Mouse (Mus musculus) MEL (cell line): Measurements from ENCODE around the gene Auts2. TPM values are rescaled to one million over a fixed set of nuclear protein-coding genes. Genes with fewer than 3 reads are reported as not detected.

ENCODE experiments used
- DNase-seq: peaks from one replicate; pipeline ENCODE4 v3.0.0; 2011; ENCODE audit warnings: low read depth, low spot score
- H3K27ac ChIP-seq: 2 replicates; pipeline ENCODE4 v1.5.1; 2012; ENCODE audit warnings: low read depth, mild to moderate bottlenecking, control low read depth, low read length, moderate library complexity; ENCODE audit not compliant: control insufficient read depth
- H3K27me3 ChIP-seq, 2 experiments: fragments of 150-350 bp in 1 of 2; sonication (generic) in 1 of 2; 2 replicates each; pipeline ENCODE4 v1.6.1; 2012; ENCODE audit warnings: low read length in 2 of 2, mild to moderate bottlenecking in 2 of 2, improper control_type of control experiment in 1 of 2, moderate library complexity in 1 of 2; ENCODE audit not compliant: insufficient read depth in 2 of 2, control insufficient read depth in 1 of 2
- H3K36me3 ChIP-seq, 2 experiments: 2 replicates each; pipeline ENCODE4 v1.6.1; 2012 to 2014; ENCODE audit warnings: low read length in 2 of 2, improper control_type of control experiment in 1 of 2, inconsistent platforms in 1 of 2, mild to moderate bottlenecking in 1 of 2; ENCODE audit not compliant: insufficient read depth in 2 of 2, control insufficient read depth in 1 of 2
- H3K4me1 ChIP-seq, 2 experiments: fragments of 150-350 bp in 1 of 2; sonication (generic) in 1 of 2; 2 replicates each; pipeline ENCODE4 v1.6.1; 2012; ENCODE audit warnings: low read length in 2 of 2, improper control_type of control experiment in 1 of 2, mild to moderate bottlenecking in 1 of 2; ENCODE audit not compliant: insufficient read depth in 2 of 2, control insufficient read depth in 1 of 2
- H3K4me3 ChIP-seq, 2 experiments: fragments of 150-350 bp in 1 of 2; sonication (generic) in 1 of 2; 2 replicates each; pipeline ENCODE4 v1.5.1; 2012; ENCODE audit warnings: low read depth in 2 of 2, low read length in 2 of 2, mild to moderate bottlenecking in 2 of 2, moderate library complexity in 2 of 2, control low read depth in 1 of 2, improper control_type of control experiment in 1 of 2; ENCODE audit not compliant: control insufficient read depth in 1 of 2, insufficient read depth in 1 of 2
- H3K79me2 ChIP-seq: 2 replicates; pipeline ENCODE4 v1.6.1; 2012; ENCODE audit warnings: mild to moderate bottlenecking, low read length, moderate library complexity; ENCODE audit not compliant: control insufficient read depth, poor library complexity, insufficient read depth
- H3K9ac ChIP-seq: 2 replicates; pipeline ENCODE4 v1.6.1; 2012; ENCODE audit warnings: low read depth, mild to moderate bottlenecking, control low read depth, low read length, moderate library complexity; ENCODE audit not compliant: control insufficient read depth, poor library complexity, severe bottlenecking
- H3K9me3 ChIP-seq: fragments of 150-350 bp; sonication (generic); replicated peaks from 2 replicates; pipeline ENCODE4 v1.6.1; 2012; ENCODE audit warnings: mild to moderate bottlenecking, low read length, improper control_type of control experiment, moderate library complexity; ENCODE audit not compliant: insufficient read depth
- BHLHE40 ChIP-seq: IDR thresholded peaks from 2 replicates; pipeline ENCODE4 v1.6.1; 2012; ENCODE audit warnings: low read depth, mild to moderate bottlenecking, inconsistent platforms, low read length, improper control_type of control experiment, borderline replicate concordance
- CHD2 ChIP-seq: IDR thresholded peaks from 2 replicates; pipeline ENCODE4 v1.6.1; 2011; ENCODE audit warnings: low read length, improper control_type of control experiment
- ELF1 ChIP-seq: IDR thresholded peaks from 2 replicates; pipeline ENCODE4 v1.6.1; 2014; ENCODE audit warnings: low read depth, mild to moderate bottlenecking, inconsistent platforms, low read length, improper control_type of control experiment, moderate library complexity
- GABPA ChIP-seq: IDR thresholded peaks from 2 replicates; pipeline ENCODE4 v1.6.1; 2012; ENCODE audit warnings: low read depth, mild to moderate bottlenecking, inconsistent platforms, low read length, improper control_type of control experiment, moderate library complexity
- GATA1 ChIP-seq: IDR thresholded peaks from 2 replicates; pipeline ENCODE4 v1.6.1; 2011; ENCODE audit warnings: low read depth, low read length, improper control_type of control experiment
- HCFC1 ChIP-seq: IDR thresholded peaks from 2 replicates; pipeline ENCODE4 v1.6.1; 2012; ENCODE audit warnings: low read depth, mild to moderate bottlenecking, inconsistent platforms, low read length, improper control_type of control experiment, moderate library complexity
- MAFK ChIP-seq: IDR thresholded peaks from 2 replicates; pipeline ENCODE4 v1.6.1; 2011; ENCODE audit warnings: low read depth, mild to moderate bottlenecking, low read length, improper control_type of control experiment, borderline replicate concordance
- MAX ChIP-seq: IDR thresholded peaks from 2 replicates; pipeline ENCODE4 v1.6.1; 2011; ENCODE audit warnings: low read length, improper control_type of control experiment
- MAZ ChIP-seq: IDR thresholded peaks from 2 replicates; pipeline ENCODE4 v1.6.1; 2012; ENCODE audit warnings: low read depth, mild to moderate bottlenecking, inconsistent platforms, low read length, improper control_type of control experiment
- MEF2A ChIP-seq: IDR thresholded peaks from 2 replicates; pipeline ENCODE4 v1.6.1; 2014; ENCODE audit warnings: low read depth, mild to moderate bottlenecking, inconsistent platforms, low read length, improper control_type of control experiment; ENCODE audit not compliant: poor library complexity, insufficient replicate concordance, severe bottlenecking; ENCODE audit errors: extremely low read depth
- MXI1 ChIP-seq: IDR thresholded peaks from 2 replicates; pipeline ENCODE4 v1.6.1; 2011; ENCODE audit warnings: mild to moderate bottlenecking, low read depth, low read length, improper control_type of control experiment
- MYC ChIP-seq: IDR thresholded peaks from 2 replicates; pipeline ENCODE4 v1.6.1; 2011; ENCODE audit warnings: low read depth, mild to moderate bottlenecking, low read length, improper control_type of control experiment, moderate library complexity
- NRF1 ChIP-seq: IDR thresholded peaks from 2 replicates; pipeline ENCODE4 v1.6.1; 2014; ENCODE audit warnings: low read depth, mild to moderate bottlenecking, inconsistent platforms, low read length, improper control_type of control experiment, moderate library complexity; ENCODE audit not compliant: poor library complexity, insufficient read depth, severe bottlenecking
- POLR2A ChIP-seq, 2 experiments: IDR thresholded peaks; 2 replicates each; pipeline ENCODE4 v1.6.1; 2011 to 2012; ENCODE audit warnings: low read length in 2 of 2, mild to moderate bottlenecking in 2 of 2, control low read depth in 1 of 2, improper control_type of control experiment in 1 of 2, low read depth in 1 of 2, moderate library complexity in 1 of 2; ENCODE audit not compliant: control insufficient read depth in 1 of 2, insufficient read depth in 1 of 2, poor library complexity in 1 of 2
- POLR2AphosphoS5 ChIP-seq: IDR thresholded peaks from 2 replicates; pipeline ENCODE4 v1.6.1; 2012; ENCODE audit warnings: low read depth, borderline replicate concordance, mild to moderate bottlenecking, inconsistent platforms, low read length, moderate library complexity, mixed read lengths
- RAD21 ChIP-seq: IDR thresholded peaks from 2 replicates; pipeline ENCODE4 v1.6.1; 2011; ENCODE audit warnings: mild to moderate bottlenecking, low read depth, low read length, improper control_type of control experiment
- TCF12 ChIP-seq: IDR thresholded peaks from 2 replicates; pipeline ENCODE4 v1.6.1; 2014; ENCODE audit warnings: low read depth, mild to moderate bottlenecking, inconsistent platforms, low read length, improper control_type of control experiment, moderate library complexity
- UBTF ChIP-seq: IDR thresholded peaks from 2 replicates; pipeline ENCODE4 v1.6.1; 2012; ENCODE audit warnings: low read depth, mild to moderate bottlenecking, inconsistent platforms, low read length, improper control_type of control experiment, moderate library complexity, borderline replicate concordance; ENCODE audit not compliant: insufficient read depth
- USF1 ChIP-seq: IDR thresholded peaks from 2 replicates; pipeline ENCODE4 v1.6.1; 2014; ENCODE audit warnings: low read depth, mild to moderate bottlenecking, inconsistent platforms, low read length, improper control_type of control experiment, moderate library complexity
- ZKSCAN1 ChIP-seq: IDR thresholded peaks from 2 replicates; pipeline ENCODE4 v1.6.1; 2012; ENCODE audit warnings: low read depth, mild to moderate bottlenecking, inconsistent platforms, low read length, improper control_type of control experiment, moderate library complexity
- ZMIZ1 ChIP-seq: IDR thresholded peaks from 2 replicates; pipeline ENCODE4 v1.6.1; 2012; ENCODE audit warnings: low read depth, mild to moderate bottlenecking, inconsistent platforms, low read length, improper control_type of control experiment, moderate library complexity
- polyA plus RNA-seq, 2 experiments: library from polyadenylated mRNA; stranded (reverse) in 1 of 2; unstranded in 1 of 2; fragments of >175 nt in 1 of 2; fragments of >200 nt in 1 of 2; gene quantifications; 2 replicates each; pipeline versions ENCODE4 v1.2.1 to v1.2.4; 2012; ENCODE audit warnings: low replicate concordance in 2 of 2, low read depth in 1 of 2; ENCODE audit not compliant: insufficient read length in 2 of 2, insufficient read depth in 1 of 2, missing spikeins in 1 of 2
- total RNA-seq: library from RNA; depleted of rRNA; stranded (reverse); fragments of 300-350 nt; gene quantifications from 2 replicates; pipeline ENCODE4 v1.2.3, GENCODE M21; 2012

The Auts2 gene
- total and polyA plus RNA-seq, 3 experiments = not detected

DNA sequence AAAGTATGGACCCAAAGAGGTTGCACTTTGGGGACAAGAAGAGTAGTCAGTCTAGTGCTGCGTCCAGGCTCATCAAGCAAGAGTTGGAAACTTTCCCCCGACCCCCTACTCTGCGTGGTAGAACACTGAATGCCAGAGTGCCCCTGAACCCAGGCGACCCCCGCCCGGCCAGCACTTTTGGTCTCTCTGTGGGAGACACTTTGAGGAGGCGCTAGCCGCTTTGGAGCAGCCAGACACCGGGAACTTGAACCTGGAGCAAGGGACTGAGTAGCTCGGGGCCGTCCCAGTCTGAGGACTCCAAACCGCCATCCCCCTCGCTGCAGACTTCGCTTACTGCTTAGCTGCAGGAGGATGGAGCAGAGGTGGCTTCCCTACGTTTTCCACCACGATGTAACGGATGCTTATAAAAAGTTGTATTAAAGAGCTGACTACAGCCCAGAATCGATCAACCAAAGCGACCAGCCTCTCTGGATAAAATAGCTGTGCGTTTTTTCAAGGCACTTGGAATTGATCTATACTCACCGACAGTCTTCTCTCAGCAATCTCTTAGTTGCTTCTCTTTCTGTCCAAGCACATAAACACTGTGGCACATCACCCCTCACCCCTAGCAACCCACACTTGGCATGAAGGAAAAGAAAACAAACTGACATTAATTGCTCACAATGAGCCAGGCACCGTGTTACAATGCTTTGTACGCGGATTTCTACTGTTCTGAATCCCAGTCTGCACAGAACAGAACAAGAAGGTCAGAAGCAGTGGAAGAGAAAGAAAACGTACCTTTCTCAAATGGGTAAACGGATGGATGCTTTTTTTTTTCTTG is 1.2 kb upstream of the Auts2 start:
- no peaks in the 10 kb centered on the region for H3K27me3 ChIP-seq

DNA sequence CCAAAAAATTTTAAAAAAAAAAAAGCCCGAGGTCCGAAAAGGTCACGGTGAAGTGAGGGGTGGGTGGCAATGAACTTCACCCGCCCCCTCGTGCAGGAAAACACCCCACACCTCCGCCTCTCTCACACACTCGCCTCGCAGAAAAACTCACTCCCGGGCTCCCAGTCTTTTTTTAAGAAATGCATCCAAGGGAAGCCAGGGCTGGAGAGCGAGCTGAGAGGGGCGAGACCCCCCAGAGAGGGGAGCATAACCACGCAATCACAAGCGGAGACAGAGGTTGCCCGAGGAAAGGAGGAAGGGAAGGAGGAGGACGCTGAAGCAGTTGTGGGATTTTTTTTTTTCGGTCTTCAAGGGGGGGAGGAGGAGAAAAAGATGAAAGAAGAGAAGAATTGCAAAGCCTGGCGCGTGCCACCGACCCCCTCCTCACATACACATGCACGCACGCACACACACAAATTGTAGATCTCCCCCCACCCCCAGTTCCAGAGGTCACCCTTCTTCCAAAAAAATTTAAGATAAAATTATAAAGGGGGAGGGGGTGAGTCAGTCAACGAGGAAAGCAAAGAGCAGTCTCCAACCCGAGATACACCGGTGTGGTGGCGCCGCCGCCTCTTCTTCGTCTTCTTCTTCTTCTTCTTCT is 643 bp downstream of the Auts2 start:
- no peak overlapping the region for H3K9ac ChIP-seq
- H3K27ac ChIP-seq = no peak overlapping the region
- TF ChIP-seq TCF12 (no peak), GATA1 (no peak), RAD21 (no peak)
- TF ChIP-seq, all 39 proteins: peak for 0
- no peak for DNase-seq
- no peaks in the 10 kb centered on the region for H3K79me2 ChIP-seq
- H3K4me1 ChIP-seq = no peaks in the 10 kb centered on the region
- no peak overlapping the region for H3K4me3 ChIP-seq
- no peaks in the 10 kb centered on the region for H3K9me3 ChIP-seq
- no peaks in the 10 kb centered on the region for H3K27me3 ChIP-seq
- no peaks in the 10 kb centered on the region for H3K36me3 ChIP-seq

More for the DNA sequence above, 1.2 kb upstream of the Auts2 start:
- H3K27ac ChIP-seq = no peak overlapping the region
- no peak for TF ChIP-seq ZKSCAN1
- no peak for TF ChIP-seq NRF1
- TF ChIP-seq POLR2AphosphoS5 = no peak
- TF ChIP-seq TCF12 = no peak
- no peak for TF ChIP-seq POLR2A (IDR thresholded peaks at IDR 0.05; ENCODE audit: control insufficient read depth in 1 of 2, insufficient read depth in 1 of 2, low read depth in 1 of 2, low read length in 2 of 2, poor library complexity in 1 of 2)
- no peak for TF ChIP-seq UBTF
- TF ChIP-seq GABPA = no peak
- no peak for TF ChIP-seq HCFC1
- no peak for TF ChIP-seq MAX
- no peak for TF ChIP-seq MXI1
- no peak for TF ChIP-seq MAZ
- TF ChIP-seq ZMIZ1 = no peak
- no peak for TF ChIP-seq BHLHE40
- no peak for TF ChIP-seq MYC
- no peak for TF ChIP-seq ELF1
- TF ChIP-seq CHD2 = no peak
- TF ChIP-seq USF1 = no peak
- TF ChIP-seq MAFK = no peak
- TF ChIP-seq MEF2A = no peak
- no peak overlapping the region for H3K4me3 ChIP-seq
- no peaks in the 10 kb centered on the region for H3K79me2 ChIP-seq
- H3K4me1 ChIP-seq = no peaks in the 10 kb centered on the region
- DNase-seq = no peak
- H3K9ac ChIP-seq = no peak overlapping the region
- no peaks in the 10 kb centered on the region for H3K36me3 ChIP-seq
- H3K9me3 ChIP-seq = no peaks in the 10 kb centered on the region
